Mouse (Mus musculus): Measurements from ENCODE around the gene Ddx58. TPM values are rescaled to one million over a fixed set of nuclear protein-coding genes. Genes with fewer than 3 reads are reported as not detected.

Gene Ddx58
- polyA plus RNA-seq, 1 experiment from 2014 or later: 3.0 TPM

- no peaks in the 10 kb centered on the region for H3K4me1 ChIP-seq
- no peaks in the 10 kb centered on the region for H3K27me3 ChIP-seq (replicated peaks)
- no peak overlapping the region for H3K27ac ChIP-seq
- no peaks in the 10 kb centered on the region for H3K9me3 ChIP-seq (replicated peaks)
- H3K4me3 ChIP-seq: no peak overlapping the region
- 77% methylated on average over 7 of the region's 7 CpGs for WGBS (ENCODE audit: insufficient replicate concordance)
- H3K9ac ChIP-seq: no peak overlapping the region
- no peak overlapping the region for H3K4me2 ChIP-seq
- no peak for ATAC-seq
- H3K36me3 ChIP-seq: no peaks in the 10 kb centered on the region
These were observed 11.7 kb downstream of the Ddx58 start for GRCm38 (mm10) chr4:40227886-40228285.

- Histone ChIP-seq H3K9me3 (replicated peaks) (no peaks in the 10 kb centered on the region), H3K36me3 (no peaks in the 10 kb centered on the region), H3K27me3 (replicated peaks) (0 out of 2 replicates have a peak, but pooled peaks cover 2% of the 10 kb centered on the region), H3K27ac (no peak overlapping the region), H3K4me3 (no peak overlapping the region), H3K9ac (no peak overlapping the region), H3K4me1 (no peaks in the 10 kb centered on the region), H3K4me2 (no peak overlapping the region)
- WGBS (ENCODE audit: insufficient replicate concordance): 76% methylated on average over 11 of the region's 11 CpGs
- no peak for ATAC-seq
These were observed 12.5 kb downstream of the Ddx58 start for GRCm38 (mm10) chr4:40227131-40227530.

- Histone ChIP-seq H3K36me3 (no peaks in the 10 kb centered on the region), H3K4me2 (no peak overlapping the region), H3K27me3 (replicated peaks) (peaks cover 12% of the 10 kb centered on the region; the same call in 1 of the 2 replicates), H3K4me1 (peaks cover under 1% of the 10 kb centered on the region; the same call in 1 of the 2 replicates), H3K4me3 (no peak overlapping the region), H3K9ac (no peak overlapping the region), H3K9me3 (replicated peaks) (no peaks in the 10 kb centered on the region), H3K27ac (no peak overlapping the region)
- WGBS (ENCODE audit: insufficient replicate concordance): 60% methylated on average over 5 of the region's 5 CpGs
- no peak for ATAC-seq
These were observed 13.5 kb downstream of the Ddx58 start for GRCm38 (mm10) chr4:40226095-40226494.

GRCm38 (mm10) chr4:40221876-40222585, 17.6 kb downstream of the Ddx58 start:
- Histone ChIP-seq H3K36me3 (no peaks in the 10 kb centered on the region), H3K27me3 (replicated peaks) (peaks cover 21% of the 10 kb centered on the region; the same call in 1 of the 2 replicates), H3K9me3 (replicated peaks) (no peaks in the 10 kb centered on the region), H3K4me3 (no peak overlapping the region), H3K4me2 (no peak overlapping the region), H3K4me1 (peaks cover 3% of the 10 kb centered on the region; the same call in 1 of the 2 replicates), H3K27ac (no peak overlapping the region), H3K9ac (no peak overlapping the region)
- ATAC-seq: no peak
- 46% methylated on average over 21 of the region's 21 CpGs for WGBS (ENCODE audit: insufficient replicate concordance)

GRCm38 (mm10) chr4:40221004-40221760, 18.4 kb downstream of the Ddx58 start:
- 30% methylated on average over 14 of the region's 14 CpGs for WGBS (ENCODE audit: insufficient replicate concordance)
- Histone ChIP-seq H3K27ac (no peak overlapping the region), H3K4me2 (peak overlapping the region; percentile 33), H3K36me3 (no peaks in the 10 kb centered on the region; the same call in 1 of the 2 replicates), H3K4me1 (peaks cover 3% of the 10 kb centered on the region; the same call in 1 of the 2 replicates), H3K4me3 (no peak overlapping the region), H3K27me3 (replicated peaks) (peaks cover 21% of the 10 kb centered on the region; the same call in 1 of the 2 replicates), H3K9me3 (replicated peaks) (no peaks in the 10 kb centered on the region), H3K9ac (no peak overlapping the region)
- ATAC-seq: no peak

- Histone ChIP-seq H3K4me2 (peak overlapping the region; percentile 33), H3K4me3 (no peak overlapping the region), H3K9ac (no peak overlapping the region), H3K4me1 (peaks cover 3% of the 10 kb centered on the region; the same call in 1 of the 2 replicates), H3K27ac (no peak overlapping the region), H3K36me3 (no peaks in the 10 kb centered on the region; the same call in 1 of the 2 replicates), H3K27me3 (replicated peaks) (peaks cover 21% of the 10 kb centered on the region; the same call in 1 of the 2 replicates), H3K9me3 (replicated peaks) (no peaks in the 10 kb centered on the region)
- 22% methylated on average over 12 of the region's 12 CpGs for WGBS (ENCODE audit: insufficient replicate concordance)
- ATAC-seq: no peak
These were observed 19.2 kb downstream of the Ddx58 start for GRCm38 (mm10) chr4:40220437-40220836.

- Histone ChIP-seq H3K27ac (no peak overlapping the region), H3K9me3 (replicated peaks) (no peaks in the 10 kb centered on the region), H3K4me3 (no peak overlapping the region), H3K4me1 (peaks cover 3% of the 10 kb centered on the region; the same call in 1 of the 2 replicates), H3K27me3 (replicated peaks) (peaks cover 21% of the 10 kb centered on the region; the same call in 1 of the 2 replicates), H3K4me2 (no peak overlapping the region), H3K36me3 (no peaks in the 10 kb centered on the region; the same call in 1 of the 2 replicates), H3K9ac (no peak overlapping the region)
- ATAC-seq: no peak
- WGBS (ENCODE audit: insufficient replicate concordance): 52% methylated on average over 7 of the region's 7 CpGs
These were observed 21.2 kb downstream of the Ddx58 start for GRCm38 (mm10) chr4:40218382-40218781.

- peaks cover 3% of the 10 kb centered on the region; the same call in 1 of the 2 replicates for H3K4me1 ChIP-seq
- no peak for ATAC-seq
- H3K27ac ChIP-seq: no peak overlapping the region
- H3K4me3 ChIP-seq: no peak overlapping the region
- no peak overlapping the region for H3K9ac ChIP-seq
- 44% methylated on average over 3 of the region's 3 CpGs for WGBS (ENCODE audit: insufficient replicate concordance)
- H3K27me3 ChIP-seq (replicated peaks): peaks cover 21% of the 10 kb centered on the region; the same call in 1 of the 2 replicates
- H3K36me3 ChIP-seq: no peaks in the 10 kb centered on the region; the same call in 1 of the 2 replicates
- no peak overlapping the region for H3K4me2 ChIP-seq
- H3K9me3 ChIP-seq (replicated peaks): no peaks in the 10 kb centered on the region
These were observed 21.7 kb downstream of the Ddx58 start for GRCm38 (mm10) chr4:40217910-40218309.

GRCm38 (mm10) chr4:40212177-40212576, 27.5 kb downstream of the Ddx58 start:
- Histone ChIP-seq H3K36me3 (no peaks in the 10 kb centered on the region; the same call in 1 of the 2 replicates), H3K27me3 (replicated peaks) (no peaks in the 10 kb centered on the region), H3K4me3 (no peak overlapping the region), H3K4me1 (no peaks in the 10 kb centered on the region), H3K9me3 (replicated peaks) (no peaks in the 10 kb centered on the region), H3K27ac (no peak overlapping the region), H3K9ac (no peak overlapping the region), H3K4me2 (no peak overlapping the region)
- WGBS (ENCODE audit: insufficient replicate concordance): 63% methylated on average over 4 of the region's 6 CpGs
- ATAC-seq: no peak

GRCm38 (mm10) chr4:40207701-40208100, 31.9 kb downstream of the Ddx58 start:
- Histone ChIP-seq H3K27me3 (replicated peaks) (no peaks in the 10 kb centered on the region), H3K9me3 (replicated peaks) (no peaks in the 10 kb centered on the region), H3K9ac (no peak overlapping the region), H3K4me2 (no peak overlapping the region), H3K27ac (no peak overlapping the region), H3K36me3 (0 out of 2 replicates have a peak, but pooled peaks cover 4% of the 10 kb centered on the region), H3K4me1 (no peaks in the 10 kb centered on the region), H3K4me3 (no peak overlapping the region)
- no peak for ATAC-seq
- 79% methylated on average over 5 of the region's 5 CpGs for WGBS (ENCODE audit: insufficient replicate concordance)

GRCm38 (mm10) chr4:40205231-40205903, 34.3 kb downstream of the Ddx58 start:
- Histone ChIP-seq H3K4me1 (no peaks in the 10 kb centered on the region), H3K36me3 (peaks cover 7% of the 10 kb centered on the region; the same call in 1 of the 2 replicates), H3K27me3 (replicated peaks) (no peaks in the 10 kb centered on the region), H3K9me3 (replicated peaks) (no peaks in the 10 kb centered on the region), H3K4me2 (no peak overlapping the region), H3K27ac (no peak overlapping the region), H3K4me3 (no peak overlapping the region), H3K9ac (no peak overlapping the region)
- ATAC-seq: no peak
- 83% methylated on average over 22 of the region's 22 CpGs for WGBS (ENCODE audit: insufficient replicate concordance)
